Mouse (Mus musculus) left cerebral cortex, adult 2 months (tissue): ENCODE data around the gene Palld. TPM values are rescaled to one million over a fixed set of nuclear protein-coding genes. Genes with fewer than 3 reads are reported as not detected.

Experiments used
- DNase-seq, 2 experiments: peaks; one replicate each; pipeline ENCODE4 v3.0.0; 2021 to 2022; ENCODE audit warnings: low spot score in 2 of 2, mixed read lengths in 1 of 2; ENCODE audit errors: extremely low spot score in 1 of 2
- H3K27ac ChIP-seq: fragments of 200-600 bp; 2 replicates; pipeline ENCODE4 v1.8.1; 2022
- H3K4me3 ChIP-seq: fragments of 200-600 bp; 2 replicates; pipeline ENCODE4 v1.8.1; 2022
- CTCF ChIP-seq: fragments of 200-600 bp; IDR thresholded peaks from 2 replicates; pipeline ENCODE4 v1.8.1; 2022; ENCODE audit warnings: antibody characterized with exemption, mild to moderate bottlenecking, moderate library complexity
- intact Hi-C: fragments of 180-260 bp; cut with DNase I; formaldehyde crosslinking; loops from one replicate; pipeline ENCODE4 v1.15.1; 2025
- total RNA-seq, 2 experiments: library from RNA; stranded (reverse); gene quantifications; 2 replicates each; pipeline ENCODE4 v1.2.3; 2021

Palld gene
- total RNA-seq, 2 experiments from 2014 or later, result 4.1 to 4.9 TPM

DNA sequence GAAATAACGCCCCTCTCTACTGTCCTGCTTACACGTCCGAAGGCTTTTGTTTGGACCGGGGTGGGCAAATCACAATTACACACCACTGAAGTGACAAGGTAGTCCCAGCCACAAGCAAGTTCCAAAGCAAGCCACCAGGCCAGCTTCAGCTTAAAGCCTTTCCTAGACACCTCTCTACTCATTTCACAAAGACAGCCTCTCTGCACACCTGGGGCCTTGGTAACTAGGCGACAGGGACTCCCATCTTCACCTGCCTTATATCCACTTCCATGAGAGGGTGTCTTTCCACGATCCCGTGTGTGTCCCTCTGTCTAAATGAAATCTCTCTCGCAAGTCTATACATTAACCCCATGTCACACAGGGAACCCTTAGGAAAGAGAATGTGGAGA is 142.3 kb downstream of the Palld start:
- DNase-seq, result no peak
- Histone ChIP-seq H3K4me3 (peak overlapping the region; percentile 42; the same call in 1 of the 2 replicates), H3K27ac (no peak overlapping the region)
- TF ChIP-seq CTCF, result no peak; the same call in 1 of the 2 replicates
- intact Hi-C loops, result loop anchor here (2.0 kb wide), 1 partner anchor 17 kb away; no protein-coding TSS in a partner anchor

DNA sequence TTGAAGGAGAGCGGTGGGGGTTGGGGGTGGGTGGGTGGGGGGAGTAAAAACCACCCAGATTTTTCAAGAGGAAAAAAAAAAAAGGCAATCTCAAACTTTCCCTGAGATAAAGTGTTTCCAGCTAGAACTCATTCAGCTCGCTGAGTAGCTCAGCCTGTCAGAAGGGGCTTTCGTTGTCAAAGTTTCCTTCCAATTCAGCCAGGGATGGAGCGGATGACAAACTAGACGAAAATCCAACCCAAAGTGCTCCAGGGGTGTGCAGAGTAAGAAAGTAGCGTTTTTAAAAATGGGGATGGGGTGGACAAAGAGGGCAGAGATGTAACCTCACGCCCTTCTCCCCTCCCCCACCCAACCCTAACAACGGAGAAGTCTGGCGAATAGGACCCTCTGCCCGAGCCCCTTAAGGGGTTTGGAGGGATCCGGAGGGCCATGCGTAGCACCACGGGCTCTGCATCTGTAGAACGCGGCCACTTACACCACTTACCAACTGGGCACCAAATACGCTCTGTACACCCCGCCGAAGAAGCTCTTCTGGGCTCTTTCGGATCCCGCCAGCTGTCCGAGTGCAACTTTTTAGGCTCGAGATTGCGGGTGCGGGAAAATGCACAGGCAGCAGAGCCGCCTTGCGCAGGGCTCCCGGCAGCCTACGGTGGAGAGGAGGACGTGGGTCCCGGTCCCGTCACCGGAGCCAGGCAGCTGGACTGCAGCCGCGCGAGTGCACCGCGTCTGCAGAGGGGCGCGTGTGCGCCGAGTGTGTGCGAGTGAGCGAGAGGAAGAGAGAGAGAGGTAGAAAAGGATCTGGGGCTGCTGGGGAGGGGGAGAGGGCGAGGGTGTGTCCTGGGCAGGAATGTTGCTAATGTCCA is 142.9 kb downstream of the Palld start:
- no peak overlapping the region for H3K27ac ChIP-seq
- intact Hi-C loops, result loop anchor here (2.0 to 5.0 kb wide), 2 partner anchors 17 to 217 kb away; no protein-coding TSS in a partner anchor
- peak; percentile 11 to 15 for DNase-seq
- TF ChIP-seq CTCF, result no peak
- peak overlapping the region; percentile 42 for H3K4me3 ChIP-seq

DNA sequence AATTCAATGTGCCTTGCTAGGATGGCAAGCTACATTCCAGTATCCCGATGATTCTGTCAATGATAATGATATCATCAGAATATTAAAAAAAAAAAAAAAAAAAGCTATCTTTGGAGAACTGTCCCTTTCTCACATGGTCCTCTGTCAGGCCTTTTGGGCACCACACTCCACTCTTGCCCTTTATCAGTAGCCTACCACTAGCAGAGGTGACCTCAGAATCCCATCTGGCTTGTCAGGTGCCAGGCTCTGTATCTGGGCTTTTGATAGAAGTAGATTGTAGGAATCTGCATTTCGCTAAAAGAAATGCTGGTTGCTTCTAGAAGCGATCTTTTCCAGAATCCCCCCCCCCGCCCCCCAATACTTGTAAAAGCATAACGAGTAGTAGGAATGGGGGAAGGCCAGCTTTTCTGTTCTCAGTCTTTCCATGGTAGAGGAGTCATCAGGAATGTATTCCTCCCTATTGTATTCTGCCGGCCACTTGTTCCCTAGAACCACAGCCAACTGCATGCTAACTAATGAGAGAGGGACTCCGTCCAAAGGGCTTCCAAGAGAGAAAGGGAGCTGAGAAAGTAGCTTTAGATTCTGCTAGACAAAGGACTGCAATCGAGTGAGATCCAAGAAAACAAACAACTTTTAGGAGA is 143.7 kb downstream of the Palld start:
- Histone ChIP-seq H3K27ac (no peak overlapping the region), H3K4me3 (no peak overlapping the region)
- TF ChIP-seq CTCF, result no peak
- intact Hi-C loops, result loop anchor here (5.0 kb wide), 1 partner anchor 217 kb away; no protein-coding TSS in a partner anchor
- no peak for DNase-seq

DNA sequence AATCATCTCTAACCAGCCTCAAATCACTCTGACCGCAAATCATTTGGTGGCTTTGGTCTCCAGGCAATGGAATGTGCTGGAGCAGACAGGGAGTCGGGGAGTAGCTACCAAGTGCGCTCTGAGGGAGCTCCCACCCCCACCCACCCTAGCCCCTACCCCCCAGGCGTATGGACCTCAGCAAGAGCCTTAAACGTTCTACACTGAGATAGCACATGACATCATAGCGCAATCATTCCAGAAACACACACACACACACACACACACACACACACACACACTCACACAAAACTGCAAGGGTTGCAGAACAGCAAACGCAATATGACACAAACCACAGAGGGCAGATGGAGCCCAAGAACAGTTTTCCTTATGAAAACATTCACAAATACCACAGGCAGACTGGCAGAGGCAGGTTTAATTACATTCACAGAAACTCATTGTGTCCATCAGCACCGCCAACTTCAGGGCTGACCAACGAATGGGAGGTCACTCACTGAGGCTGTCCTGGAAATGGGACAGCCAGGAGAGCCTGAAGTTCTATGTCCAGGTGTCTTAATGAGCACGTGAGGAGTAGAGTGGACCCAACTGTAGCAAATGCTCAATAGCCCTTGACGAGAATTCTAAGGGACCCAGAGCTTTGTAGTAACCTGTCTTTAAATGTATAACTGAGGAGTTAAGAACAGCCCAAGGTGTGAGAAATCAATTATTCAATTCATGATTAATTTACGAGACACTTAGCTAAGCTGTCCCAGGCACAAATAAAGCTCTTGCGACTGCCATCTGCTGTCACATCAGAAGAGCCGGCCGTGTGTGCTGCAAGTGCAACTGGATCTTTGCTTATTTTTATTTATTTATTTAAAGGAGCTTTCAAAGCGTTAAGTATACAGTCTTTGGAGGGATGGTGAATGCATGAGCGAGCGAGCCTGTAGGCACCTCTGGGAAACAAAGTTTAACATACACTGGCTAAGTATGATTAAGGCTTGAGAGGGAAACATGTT is 145.2 kb downstream of the Palld start:
- peak; percentile 26 for TF ChIP-seq CTCF
- H3K27ac ChIP-seq, result no peak overlapping the region
- intact Hi-C loops, result loop anchor here (5.0 kb wide), 1 partner anchor 215 kb away; no protein-coding TSS in a partner anchor
- no peak overlapping the region for H3K4me3 ChIP-seq
- no peak for DNase-seq

- no peak for TF ChIP-seq CTCF
- H3K4me3 ChIP-seq, result no peak overlapping the region
- intact Hi-C loops, result loop anchor here (5.0 kb wide), 1 partner anchor 213 kb away; no protein-coding TSS in a partner anchor
- H3K27ac ChIP-seq, result no peak overlapping the region
- no peak for DNase-seq
Measured at GRCm38 (mm10) chr8:61755186-61755585, 147.3 kb downstream of the Palld start.

DNA sequence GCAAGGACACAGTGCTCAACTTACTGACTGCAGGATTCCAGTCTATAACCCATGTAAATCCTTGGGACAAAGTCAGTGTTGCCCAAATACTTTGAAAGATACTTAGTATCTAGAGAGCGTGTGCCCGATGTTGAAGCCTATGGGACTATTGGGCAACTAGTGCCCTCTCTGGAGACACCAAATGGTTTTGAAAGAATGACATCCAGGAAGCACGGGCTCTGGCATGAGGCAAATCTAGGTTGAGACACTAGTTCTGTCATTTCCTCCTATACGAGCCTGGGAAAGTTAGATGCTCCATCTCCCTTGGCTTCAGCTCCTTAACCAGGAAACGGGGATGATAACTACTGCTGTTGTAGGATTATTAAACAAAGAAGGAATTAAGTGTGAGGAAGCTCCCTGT is 155.4 kb downstream of the Palld start:
- DNase-seq, result no peak
- Histone ChIP-seq H3K27ac (no peak overlapping the region), H3K4me3 (no peak overlapping the region)
- TF ChIP-seq CTCF, result no peak
- intact Hi-C loops, result no loop called here

GRCm38 (mm10) chr8:61745181-61745980 is 157.1 kb downstream of the Palld start:
- H3K4me3 ChIP-seq, result no peak overlapping the region
- intact Hi-C loops, result no loop called here
- no peak overlapping the region for H3K27ac ChIP-seq
- DNase-seq, result no peak
- TF ChIP-seq CTCF, result no peak

DNA sequence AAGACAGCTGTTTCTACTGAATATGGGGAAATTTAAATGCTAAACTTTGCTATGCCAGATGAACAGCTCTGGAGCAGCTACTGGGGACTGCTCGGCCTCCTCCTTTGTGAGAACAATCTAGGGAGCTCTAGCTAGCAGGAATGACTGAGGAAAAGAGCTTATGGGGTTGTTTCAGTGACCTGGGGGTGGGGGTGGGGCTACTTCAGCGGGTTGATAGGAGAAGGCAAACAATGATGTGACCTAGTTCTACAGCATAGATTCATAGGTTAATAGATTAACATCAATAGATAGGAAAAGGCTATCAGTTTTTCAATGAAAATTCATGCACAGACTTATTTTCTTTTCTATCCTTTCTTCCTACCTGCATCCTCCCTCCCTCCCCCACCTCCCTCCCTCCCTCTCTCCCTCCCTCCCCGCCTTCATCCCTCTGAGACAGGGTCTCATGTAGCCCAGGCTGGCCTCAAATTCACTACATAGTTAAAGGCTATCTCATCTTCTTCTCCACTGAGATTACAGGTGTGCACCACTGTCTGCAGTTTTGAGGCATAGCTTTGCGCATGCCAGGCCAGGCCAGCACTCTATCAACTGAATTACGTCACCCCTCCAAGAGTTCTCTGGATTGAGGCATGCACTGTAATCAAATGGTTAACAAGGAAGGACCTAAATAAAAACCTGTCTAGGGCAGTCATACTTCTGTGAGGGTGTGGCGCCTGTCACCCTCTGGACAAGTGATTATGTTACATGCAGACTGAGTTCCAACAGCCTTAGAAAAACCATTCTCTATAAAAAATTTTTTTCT is 158.5 kb downstream of the Palld start:
- no peak for DNase-seq
- no peak overlapping the region for H3K4me3 ChIP-seq
- intact Hi-C loops, result loop anchor here (2.0 kb wide), 1 partner anchor 17 kb away; no protein-coding TSS in a partner anchor
- no peak overlapping the region for H3K27ac ChIP-seq
- no peak for TF ChIP-seq CTCF

GRCm38 (mm10) chr8:61737465-61737864 is 165.0 kb downstream of the Palld start:
- intact Hi-C loops, result no loop called here
- H3K27ac ChIP-seq, result no peak overlapping the region
- H3K4me3 ChIP-seq, result no peak overlapping the region
- TF ChIP-seq CTCF, result no peak
- no peak for DNase-seq

DNA sequence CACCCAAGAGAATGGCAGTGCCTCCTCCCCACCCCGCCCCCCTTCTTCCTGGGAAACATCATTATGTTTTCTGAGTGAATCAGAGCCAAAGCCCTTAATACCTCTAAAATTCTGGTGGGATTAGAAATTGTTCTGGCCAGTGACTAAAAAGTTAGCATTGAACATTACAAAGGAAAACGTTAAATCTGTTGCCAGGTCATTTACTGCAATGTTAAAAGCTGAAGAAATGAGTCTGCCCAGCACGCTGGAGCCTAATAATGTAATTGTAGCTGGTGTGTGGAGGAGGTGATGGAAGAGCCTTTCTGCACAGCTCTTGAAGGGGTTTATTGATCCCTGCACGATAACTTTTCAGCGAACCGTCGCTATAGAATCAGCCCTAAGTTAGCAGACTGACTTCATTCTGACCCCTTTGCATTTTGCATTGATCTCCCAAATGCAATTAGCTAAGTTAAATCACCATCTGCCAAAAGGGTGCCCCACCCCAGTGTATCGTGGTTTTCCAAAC is 165.7 kb downstream of the Palld start:
- intact Hi-C loops, result no loop called here
- Histone ChIP-seq H3K4me3 (no peak overlapping the region), H3K27ac (no peak overlapping the region)
- no peak for TF ChIP-seq CTCF
- DNase-seq, result no peak
